Comparison of ENCODE assay signal across 8 mouse cellular contexts in the genomic region with DNA sequence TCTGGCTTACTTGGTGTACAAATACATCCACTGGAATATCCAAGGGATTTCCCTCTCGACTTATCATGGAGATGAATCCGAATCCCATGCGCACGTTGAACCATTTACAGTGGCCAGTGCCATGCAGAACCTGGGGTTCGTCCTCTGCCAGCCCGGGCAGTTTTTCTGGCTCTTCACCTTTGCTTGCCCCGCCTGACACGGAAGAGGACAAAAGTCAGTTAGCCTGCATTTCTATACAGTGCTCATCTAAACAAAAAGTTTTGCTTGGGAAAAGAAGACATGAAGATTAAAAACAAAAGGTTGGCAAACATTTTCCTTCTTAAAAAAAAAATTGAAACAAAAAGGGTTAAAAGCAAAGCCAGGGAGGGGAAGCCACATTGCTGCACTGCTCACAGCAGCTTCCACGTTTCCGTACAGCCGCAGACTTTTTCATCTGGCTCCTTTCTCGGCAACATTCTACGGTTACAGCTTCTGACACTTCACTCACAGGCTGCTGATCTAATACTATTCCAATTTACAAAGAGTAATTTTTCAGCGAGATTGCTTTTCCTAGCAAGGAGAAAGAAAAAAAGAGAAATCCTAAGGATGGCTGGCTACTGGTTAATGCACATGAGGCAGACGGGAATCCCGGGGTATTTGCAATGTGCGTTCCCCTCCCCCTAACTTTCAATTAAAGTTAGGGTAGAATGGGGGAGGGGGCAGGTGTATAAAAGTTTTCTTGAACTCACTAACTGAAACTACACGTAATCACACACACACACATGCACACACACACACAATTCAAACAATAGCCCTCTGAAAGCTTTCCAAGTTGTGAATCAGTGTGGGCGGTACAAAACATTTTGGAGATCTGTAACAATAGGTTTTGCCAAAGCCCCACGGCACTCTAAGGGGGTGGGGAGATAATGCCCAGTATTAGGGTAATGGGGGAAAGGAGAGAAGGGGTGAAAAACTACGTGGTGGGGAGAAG. TPM values are rescaled to one million over a fixed set of nuclear protein-coding genes. Genes with fewer than 3 reads are reported as not detected.
DNase-seq lines count a peak whose midpoint lies in the region; ATAC-seq and TF ChIP-seq lines count a peak whose summit lies in the region.

No protein-coding gene starts in this region.

- peak overlapping the region; percentile 63 for H3K4me3 ChIP-seq in liver, embryonic 13.5 days (replicated peaks)
- H3K4me3 ChIP-seq in lung, adult 2 months (replicated peaks; ENCODE audit: extremely low read depth, low read depth, low read length), result no peak overlapping the region

- peak overlapping the region; percentile 81 for H3K4me2 ChIP-seq in liver, embryonic 13.5 days

- peak overlapping the region; percentile 53 for H3K27ac ChIP-seq in liver, embryonic 13.5 days

- TF ChIP-seq POLR2A in lung, adult 2 months (IDR thresholded peaks at IDR 0.05; ENCODE audit: borderline replicate concordance, extremely low read depth, low read depth, low read length), result no peak

- peak; percentile 47 for ATAC-seq in liver, embryonic 13.5 days (ENCODE audit: low read depth)
- no peak for ATAC-seq in inflammation-experienced regulatory T-cells, adult 6 months

- peak; percentile 15 for DNase-seq in thymus, postnatal 4 days
- no peak for DNase-seq in thymus, postnatal 14 days
- DNase-seq in forelimb bud, embryonic 11.5 days (ENCODE audit: low read depth, low spot score), result peak; percentile 77
- DNase-seq in liver, embryonic 13.5 days, result no peak
- DNase-seq in layer of hippocampus, adult 9-11 months, result no peak
- DNase-seq in cerebellum, adult 8-10 months, result no peak
- DNase-seq in lung, adult 2 months, result no peak

- TF ChIP-seq CTCF in lung, adult 2 months (IDR thresholded peaks at IDR 0.05; ENCODE audit: insufficient read depth, low read length), result no peak

- H3K9me3 ChIP-seq in liver, embryonic 13.5 days (replicated peaks), result no peaks in the 10 kb centered on the region

- 1% methylated on average over 21 of the region's 21 CpGs for WGBS in liver, embryonic 13.5 days (ENCODE audit: insufficient replicate concordance)
- 2% methylated on average over 21 of the region's 21 CpGs for WGBS in lung, adult 2 months

- peaks cover 46% of the 10 kb centered on the region for H3K4me1 ChIP-seq in liver, embryonic 13.5 days (replicated peaks)
- H3K4me1 ChIP-seq in lung, adult 2 months (ENCODE audit: control insufficient read depth, insufficient read depth, low read length), result no peaks in the 10 kb centered on the region

- H3K36me3 ChIP-seq in liver, embryonic 13.5 days, result no peaks in the 10 kb centered on the region

- peak overlapping the region; percentile 69 for H3K9ac ChIP-seq in liver, embryonic 13.5 days

- H3K27me3 ChIP-seq in liver, embryonic 13.5 days, result no peaks in the 10 kb centered on the region

RNA-seq across cellular contexts. Expression of a gene that starts 16.9 kb away (rescaled TPM):
- polyA plus RNA-seq in liver, embryonic 13.5 days (2015; fragmentation: Nextera tagmentation; extraction: Ambion mirVana), result 11.2 and 14.1 TPM in 2 replicates
- not detected in 2 replicates for polyA plus RNA-seq in lung, adult 2 months (2012; rRNA removed)
- polyA plus RNA-seq in inflammation-experienced regulatory T-cells, adult 6 months (2017; shearing (Covaris generic)), result under 1 TPM in 1 of 3 experiments, not detected in 2; 0.19 TPM

Comparison
In these comparisons a context has a peak if more than half of its experiments do, and no peak if none do; other contexts are left out.
1. DNase-seq: peak in thymus, postnatal 4 days (single experiment) and forelimb bud, embryonic 11.5 days (single experiment); none in thymus, postnatal 14 days (single experiment), liver, embryonic 13.5 days (single experiment), layer of hippocampus, adult 9-11 months (single experiment), cerebellum, adult 8-10 months (single experiment) and lung, adult 2 months (single experiment).
2. RNA of a gene that starts 16.9 kb away (polyA plus RNA-seq): 11.2 to 14.1 TPM in liver, embryonic 13.5 days; not detected in lung, adult 2 months and 0.19 TPM in inflammation-experienced regulatory T-cells, adult 6 months; every median in the first group is over 10 times any median in the second.